Mouse (Mus musculus) thymus, adult 2 months (tissue): ENCODE results near the gene Cutc.

ENCODE experiments used
- CTCF ChIP-seq: fragments of 200-500 bp; IDR thresholded peaks from 2 replicates; pipeline ENCODE4 v1.5.1; 2012; ENCODE audit warnings: mild to moderate bottlenecking, control low read depth, low read length, moderate library complexity, borderline replicate concordance; ENCODE audit not compliant: control insufficient read depth, poor library complexity, insufficient read depth; ENCODE audit errors: extremely low read depth
- POLR2A ChIP-seq: fragments of 200-500 bp; IDR thresholded peaks from 2 replicates; pipeline ENCODE4 v1.6.1; 2012; ENCODE audit warnings: mild to moderate bottlenecking, low read length, control low read depth, moderate library complexity; ENCODE audit not compliant: control insufficient read depth, poor library complexity, insufficient read depth; ENCODE audit errors: extremely low read depth

DNA sequence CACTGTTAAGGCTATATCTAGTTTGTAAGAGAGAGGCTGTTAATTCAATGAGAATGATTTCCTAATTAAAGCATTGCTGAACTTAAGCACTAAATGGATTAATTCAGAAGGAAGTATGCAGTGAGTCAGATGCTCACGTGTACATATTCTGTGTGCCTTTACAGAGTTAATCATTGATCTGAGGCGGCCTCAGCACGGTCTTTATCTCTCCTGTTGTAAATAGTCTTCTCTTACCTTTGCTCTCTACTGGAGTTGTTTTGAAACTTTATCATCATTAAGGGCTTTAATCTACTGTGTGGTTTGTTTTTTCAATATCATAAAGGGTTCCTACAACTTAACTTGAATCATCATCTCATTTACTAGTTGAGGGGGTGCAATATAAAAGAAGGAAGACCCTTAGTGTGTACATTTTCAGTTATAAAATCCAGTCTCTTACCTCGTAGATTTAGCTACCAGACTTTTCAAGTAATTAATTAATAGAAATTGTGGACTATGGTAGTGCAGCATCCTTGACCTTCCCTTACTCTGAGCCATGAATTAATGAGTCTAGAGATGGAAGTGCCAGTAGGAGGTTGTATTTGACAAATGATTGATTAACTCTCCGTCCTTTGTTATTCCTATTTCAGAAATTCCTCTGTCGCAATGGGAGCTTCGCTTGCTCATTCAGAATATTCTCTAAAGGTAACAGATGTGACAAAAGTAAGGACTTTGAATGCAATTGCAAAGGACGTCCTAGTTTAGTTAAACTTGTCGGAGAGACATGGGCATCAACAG lies 14.9 kb downstream of the Cutc start:
- TF ChIP-seq CTCF (no peak), POLR2A (no peak)
